Mouse (Mus musculus) midbrain, embryonic 12.5 days (tissue): ENCODE results near the gene 4931406P16Rik. TPM values are rescaled to one million over a fixed set of nuclear protein-coding genes. Genes with fewer than 3 reads are reported as not detected.
A peak's percentile ranks its signal among the peaks of the same experiment; 100 is the strongest.

Experiments used
- ATAC-seq: fragments of 200-750 bp; cut with Nextera tagmentation; 2 replicates; pipeline ENCODE4 v1.8.0; 2017; ENCODE audit warnings: low read depth, moderate TSS enrichment, moderate library complexity; ENCODE audit not compliant: low FRiP score
- H3K27ac ChIP-seq: fragments of 300-500 bp; sonication (generic); replicated peaks from 2 replicates; pipeline ENCODE4 v1.5.1; 2016; ENCODE audit warnings: mild to moderate bottlenecking
- H3K27me3 ChIP-seq: fragments of 300-500 bp; sonication (generic); 2 replicates; pipeline ENCODE4 v1.6.1; 2016; ENCODE audit warnings: mild to moderate bottlenecking
- H3K36me3 ChIP-seq: fragments of 300-500 bp; sonication (generic); 2 replicates; pipeline ENCODE4 v1.6.1; 2016
- H3K4me1 ChIP-seq: fragments of 300-500 bp; sonication (generic); 2 replicates; pipeline ENCODE4 v1.6.1; 2016
- H3K4me2 ChIP-seq: fragments of 300-500 bp; sonication (generic); replicated peaks from 2 replicates; pipeline ENCODE4 v1.6.1; 2016; ENCODE audit warnings: mild to moderate bottlenecking, moderate library complexity
- H3K4me3 ChIP-seq: fragments of 300-500 bp; sonication (generic); 2 replicates; pipeline ENCODE4 v1.5.1; 2016; ENCODE audit warnings: mild to moderate bottlenecking
- H3K9ac ChIP-seq: fragments of 300-500 bp; sonication (generic); replicated peaks from 2 replicates; pipeline ENCODE4 v1.6.1; 2016; ENCODE audit warnings: mild to moderate bottlenecking, moderate library complexity
- H3K9me3 ChIP-seq: fragments of 300-500 bp; sonication (generic); 2 replicates; pipeline ENCODE4 v1.6.1; 2016; ENCODE audit warnings: mild to moderate bottlenecking
- WGBS: fragments of 180-500 bp; shearing (Covaris S2); methylation state at CpG from one replicate; pipeline ENCODE4 v1.1.7; 2016; 5-methylcytosine and 5-hydroxymethylcytosine counted together
- polyA plus RNA-seq: library from polyadenylated mRNA; unstranded; fragments of >200 nt; fragmentation: Nextera tagmentation; extraction: Ambion mirVana; gene quantifications from 2 replicates; pipeline ENCODE4 v1.2.1, GENCODE M21; 2016

Gene 4931406P16Rik
- polyA plus RNA-seq, 1 experiment from 2014 or later, result 37.9 TPM

- no peak for ATAC-seq
- Histone ChIP-seq H3K9ac (no peak overlapping the region), H3K36me3 (peaks cover 58% of the 10 kb centered on the region), H3K27me3 (no peaks in the 10 kb centered on the region), H3K9me3 (no peaks in the 10 kb centered on the region), H3K4me1 (peaks cover 13% of the 10 kb centered on the region; the same call in 1 of the 2 replicates), H3K4me3 (no peak overlapping the region), H3K4me2 (no peak overlapping the region), H3K27ac (no peak overlapping the region)
- WGBS, result 91% methylated on average over 5 of the region's 5 CpGs
These were observed 75.3 kb downstream of the 4931406P16Rik start for GRCm38 (mm10) chr7:34238086-34238485.

- H3K4me1 ChIP-seq, result peaks cover 14% of the 10 kb centered on the region; the same call in 1 of the 2 replicates
- H3K4me3 ChIP-seq, result no peak overlapping the region
- peaks cover 40% of the 10 kb centered on the region for H3K36me3 ChIP-seq
- no peak overlapping the region for H3K27ac ChIP-seq
- no peaks in the 10 kb centered on the region; the same call in 1 of the 2 replicates for H3K27me3 ChIP-seq
- no peak for ATAC-seq
- H3K4me2 ChIP-seq, result no peak overlapping the region
- H3K9me3 ChIP-seq, result no peaks in the 10 kb centered on the region
- H3K9ac ChIP-seq, result no peak overlapping the region
- 80% methylated on average over 5 of the region's 5 CpGs for WGBS
These were observed 77.7 kb downstream of the 4931406P16Rik start for GRCm38 (mm10) chr7:34235602-34236001.

- H3K27me3 ChIP-seq, result no peaks in the 10 kb centered on the region; the same call in 1 of the 2 replicates
- peak overlapping the region; percentile 61 for H3K4me2 ChIP-seq
- H3K9me3 ChIP-seq, result no peaks in the 10 kb centered on the region
- H3K4me1 ChIP-seq, result peaks cover 16% of the 10 kb centered on the region; the same call in 1 of the 2 replicates
- H3K9ac ChIP-seq, result peak overlapping the region; percentile 50
- peaks cover 35% of the 10 kb centered on the region for H3K36me3 ChIP-seq
- peak overlapping the region; percentile 48 for H3K4me3 ChIP-seq
- 4% methylated on average over 17 of the region's 17 CpGs for WGBS
- H3K27ac ChIP-seq, result peak overlapping the region; percentile 84
- ATAC-seq, result 0 out of 2 replicates have a peak, but pooled peaks have one; percentile 0
These were observed 78.5 kb downstream of the 4931406P16Rik start for GRCm38 (mm10) chr7:34234610-34235561.

DNA sequence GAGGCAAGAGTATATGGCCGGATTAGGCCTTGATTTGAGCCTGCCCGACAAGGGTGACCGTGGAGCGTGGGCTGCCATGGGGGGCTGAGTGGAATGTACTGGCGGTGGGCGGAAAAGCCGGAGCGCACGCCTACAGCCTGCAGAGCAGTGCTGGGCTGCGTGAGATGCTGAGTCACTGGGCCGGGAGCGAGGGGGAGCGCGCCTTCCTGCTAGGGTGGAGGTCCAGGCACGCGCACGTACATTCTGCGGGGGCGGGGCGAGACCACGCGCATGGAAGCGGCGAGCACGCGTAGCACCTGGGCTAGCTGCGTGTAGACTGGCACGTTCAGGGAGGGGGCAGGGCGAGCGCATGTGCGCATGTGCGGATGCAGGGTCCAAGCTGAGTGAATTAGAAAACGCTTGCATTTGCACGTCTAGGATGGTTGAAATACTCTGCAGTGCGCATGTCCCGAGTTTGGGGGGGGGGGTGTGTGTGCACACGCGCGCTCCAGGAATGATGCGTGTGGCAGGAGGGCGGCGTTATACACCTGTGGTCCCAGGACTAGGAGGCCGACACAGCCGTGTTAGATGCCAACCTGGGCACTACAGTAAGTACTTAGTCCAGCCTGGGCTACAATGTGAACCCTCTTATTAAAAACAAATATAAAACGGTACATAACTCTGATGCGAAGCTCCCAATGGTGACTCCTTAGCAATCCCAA lies 79.3 kb downstream of the 4931406P16Rik start:
- H3K9me3 ChIP-seq, result no peaks in the 10 kb centered on the region
- H3K4me1 ChIP-seq, result peaks cover 22% of the 10 kb centered on the region
- H3K36me3 ChIP-seq, result peaks cover 26% of the 10 kb centered on the region
- peak overlapping the region; percentile 50 for H3K9ac ChIP-seq
- no peaks in the 10 kb centered on the region; the same call in 1 of the 2 replicates for H3K27me3 ChIP-seq
- under 1% methylated on average over 46 of the region's 46 CpGs for WGBS
- H3K4me3 ChIP-seq, result peak overlapping the region; percentile 48
- H3K4me2 ChIP-seq, result peak overlapping the region; percentile 61
- peak; percentile 94 for ATAC-seq
- peak overlapping the region; percentile 84 for H3K27ac ChIP-seq

- peaks cover 16% of the 10 kb centered on the region for H3K36me3 ChIP-seq
- H3K27ac ChIP-seq, result peak overlapping the region; percentile 84
- ATAC-seq, result no peak
- peak overlapping the region; percentile 48 for H3K4me3 ChIP-seq
- peak overlapping the region; percentile 61 for H3K4me2 ChIP-seq
- H3K9ac ChIP-seq, result peak overlapping the region; percentile 50; the same call in 1 of the 2 replicates
- no peaks in the 10 kb centered on the region; the same call in 1 of the 2 replicates for H3K27me3 ChIP-seq
- WGBS, result 44% methylated on average over 7 of the region's 7 CpGs
- H3K4me1 ChIP-seq, result peaks cover 32% of the 10 kb centered on the region
- no peaks in the 10 kb centered on the region for H3K9me3 ChIP-seq
These were observed 80.3 kb downstream of the 4931406P16Rik start for GRCm38 (mm10) chr7:34232785-34233725.

GRCm38 (mm10) chr7:34230116-34230515 lies 83.2 kb downstream of the 4931406P16Rik start, which contains the start of gene Gpi1:
Gene Gpi1 (minus strand): TSS chr7:34230336.
- H3K4me1 ChIP-seq, result peaks cover 37% of the 10 kb centered on the region
- peak within 1 kb of the TSS; percentile 73 for H3K4me3 ChIP-seq
- WGBS, result under 1% methylated on average over 38 of the region's 39 CpGs
- peaks cover 26% of the 10 kb centered on the region for H3K36me3 ChIP-seq
- peak within 1 kb of the TSS; percentile 78 for H3K9ac ChIP-seq
- H3K27me3 ChIP-seq, result no peaks in the 10 kb centered on the region; the same call in 1 of the 2 replicates
- H3K27ac ChIP-seq, result peak within 1 kb of the TSS; percentile 81
- peak within 1 kb of the TSS; percentile 80 for H3K4me2 ChIP-seq
- H3K9me3 ChIP-seq, result no peaks in the 10 kb centered on the region
- ATAC-seq, result peak; percentile 65

DNA sequence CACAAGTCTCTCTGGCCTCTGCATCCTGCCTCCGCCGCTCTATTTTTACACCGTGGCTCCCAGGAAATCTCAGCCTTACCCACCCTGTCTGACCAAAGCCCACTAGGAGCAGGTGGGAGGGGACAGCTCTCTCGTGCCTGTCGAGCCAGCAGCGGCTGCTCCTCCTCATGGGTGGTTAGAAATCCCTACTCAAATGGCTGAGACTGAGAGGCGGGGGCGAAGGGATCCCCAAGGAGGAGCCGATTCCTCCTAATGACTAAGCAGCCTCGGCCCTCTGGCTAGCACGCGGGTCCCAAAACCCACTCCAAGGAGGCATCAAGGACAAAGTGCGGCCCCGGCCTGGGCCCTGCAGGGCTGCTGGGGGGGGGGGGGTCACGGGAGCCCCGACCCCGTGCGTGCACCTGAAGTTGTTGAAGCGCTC lies 83.7 kb downstream of the 4931406P16Rik start:
- Histone ChIP-seq H3K9ac (peak overlapping the region; percentile 78), H3K27ac (peak overlapping the region; percentile 81), H3K9me3 (no peaks in the 10 kb centered on the region), H3K27me3 (no peaks in the 10 kb centered on the region; the same call in 1 of the 2 replicates), H3K4me1 (peaks cover 32% of the 10 kb centered on the region), H3K4me2 (peak overlapping the region; percentile 80), H3K4me3 (peak overlapping the region; percentile 73), H3K36me3 (peaks cover 30% of the 10 kb centered on the region)
- under 1% methylated on average over 19 of the region's 19 CpGs for WGBS
- peak; percentile 33 for ATAC-seq

GRCm38 (mm10) chr7:34229153-34229552 lies 84.2 kb downstream of the 4931406P16Rik start:
- Histone ChIP-seq H3K36me3 (peaks cover 33% of the 10 kb centered on the region), H3K9ac (peak overlapping the region; percentile 78), H3K27me3 (no peaks in the 10 kb centered on the region; the same call in 1 of the 2 replicates), H3K27ac (peak overlapping the region; percentile 81; the same call in 1 of the 2 replicates), H3K9me3 (no peaks in the 10 kb centered on the region), H3K4me1 (peaks cover 31% of the 10 kb centered on the region), H3K4me3 (peak overlapping the region; percentile 73), H3K4me2 (peak overlapping the region; percentile 80)
- no peak for ATAC-seq
- WGBS, result 19% methylated on average over 5 of the region's 5 CpGs

GRCm38 (mm10) chr7:34228641-34229040 lies 84.7 kb downstream of the 4931406P16Rik start:
- Histone ChIP-seq H3K9ac (peak overlapping the region; percentile 78), H3K36me3 (peaks cover 35% of the 10 kb centered on the region), H3K27ac (no peak overlapping the region), H3K4me3 (peak overlapping the region; percentile 73), H3K9me3 (no peaks in the 10 kb centered on the region), H3K4me2 (peak overlapping the region; percentile 80), H3K4me1 (peaks cover 30% of the 10 kb centered on the region), H3K27me3 (no peaks in the 10 kb centered on the region; the same call in 1 of the 2 replicates)
- ATAC-seq, result no peak
- WGBS, result 66% methylated on average over 9 of the region's 9 CpGs

DNA sequence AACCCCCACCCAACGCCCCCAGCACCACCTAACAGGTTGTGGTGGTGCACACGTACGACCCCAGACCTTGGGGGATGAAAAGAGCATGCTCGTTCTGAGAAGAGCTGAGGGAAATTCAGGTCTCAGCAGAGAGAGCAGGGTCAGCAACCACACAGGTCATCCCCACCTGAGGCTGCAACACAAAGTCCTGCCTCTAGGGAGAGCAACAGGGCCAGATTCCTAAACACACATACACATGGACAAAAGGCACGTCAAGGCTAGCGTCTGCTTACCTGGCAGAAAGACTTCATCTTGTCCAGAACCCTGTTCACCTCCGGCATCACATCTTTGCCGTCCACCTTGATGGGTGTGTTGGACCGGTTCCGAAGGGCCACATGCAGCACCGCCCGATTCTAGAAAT lies 86.5 kb downstream of the 4931406P16Rik start:
- Histone ChIP-seq H3K27me3 (no peaks in the 10 kb centered on the region), H3K4me1 (peaks cover 24% of the 10 kb centered on the region), H3K9me3 (no peaks in the 10 kb centered on the region), H3K27ac (no peak overlapping the region), H3K4me3 (no peak overlapping the region), H3K9ac (no peak overlapping the region), H3K4me2 (no peak overlapping the region), H3K36me3 (peaks cover 53% of the 10 kb centered on the region)
- WGBS, result 92% methylated on average over 12 of the region's 12 CpGs
- ATAC-seq, result no peak

- no peak overlapping the region for H3K4me3 ChIP-seq
- H3K36me3 ChIP-seq, result peaks cover 61% of the 10 kb centered on the region
- ATAC-seq, result no peak
- no peak overlapping the region for H3K27ac ChIP-seq
- no peak overlapping the region for H3K9ac ChIP-seq
- H3K27me3 ChIP-seq, result no peaks in the 10 kb centered on the region
- H3K4me2 ChIP-seq, result no peak overlapping the region
- peaks cover 24% of the 10 kb centered on the region for H3K4me1 ChIP-seq
- H3K9me3 ChIP-seq, result no peaks in the 10 kb centered on the region
- 92% methylated on average over 8 of the region's 8 CpGs for WGBS
These were observed 87.3 kb downstream of the 4931406P16Rik start for GRCm38 (mm10) chr7:34226086-34226485.
